Mouse (Mus musculus) heart, embryonic 15.5 days (tissue): ENCODE data around the gene B3galt4. TPM values are rescaled to one million over a fixed set of nuclear protein-coding genes. Genes with fewer than 3 reads are reported as not detected.

Source experiments
- ATAC-seq: fragments of 200-750 bp; cut with Nextera tagmentation; replicated peaks from 2 replicates; pipeline ENCODE4 v1.8.0; 2017; ENCODE audit warnings: low read depth, moderate TSS enrichment; ENCODE audit not compliant: insufficient number of reproducible peaks, insufficient read depth, low FRiP score
- H3K27ac ChIP-seq: fragments of 300-500 bp; sonication (generic); 2 replicates; pipeline ENCODE4 v1.5.1; 2015; ENCODE audit warnings: mild to moderate bottlenecking, inconsistent platforms
- H3K27me3 ChIP-seq: fragments of 300-500 bp; sonication (generic); 2 replicates; pipeline ENCODE4 v1.6.1; 2015; ENCODE audit warnings: inconsistent platforms
- H3K36me3 ChIP-seq: fragments of 300-500 bp; sonication (generic); 2 replicates; pipeline ENCODE4 v1.6.1; 2015; ENCODE audit warnings: mild to moderate bottlenecking, inconsistent platforms
- H3K4me1 ChIP-seq: fragments of 300-500 bp; sonication (generic); replicated peaks from 2 replicates; pipeline ENCODE4 v1.6.1; 2015; ENCODE audit warnings: inconsistent platforms
- H3K4me2 ChIP-seq: fragments of 300-500 bp; sonication (generic); 2 replicates; pipeline ENCODE4 v1.6.1; 2015; ENCODE audit warnings: inconsistent platforms, mild to moderate bottlenecking, moderate library complexity
- H3K4me3 ChIP-seq: fragments of 300-500 bp; sonication (generic); 2 replicates; pipeline ENCODE4 v1.5.1; 2015; ENCODE audit warnings: mild to moderate bottlenecking, inconsistent platforms
- H3K9ac ChIP-seq: fragments of 300-500 bp; sonication (generic); 2 replicates; pipeline ENCODE4 v1.6.1; 2015; ENCODE audit warnings: mild to moderate bottlenecking, inconsistent platforms
- H3K9me3 ChIP-seq: fragments of 300-500 bp; sonication (generic); replicated peaks from 2 replicates; pipeline ENCODE4 v1.6.1; 2016; ENCODE audit warnings: inconsistent platforms
- WGBS: fragments of 180-500 bp; shearing (Covaris S2); methylation state at CpG from one replicate; pipeline ENCODE4 v1.1.7; 2015; ENCODE audit warnings: mixed read lengths; 5-methylcytosine and 5-hydroxymethylcytosine counted together
- polyA plus RNA-seq: library from polyadenylated mRNA; unstranded; fragments of >200 nt; fragmentation: Nextera tagmentation; extraction: Ambion mirVana; gene quantifications from 2 replicates; pipeline ENCODE4 v1.2.1, GENCODE M21; 2015

Gene B3galt4
- polyA plus RNA-seq, 1 experiment from 2014 or later = 5.1 TPM

DNA sequence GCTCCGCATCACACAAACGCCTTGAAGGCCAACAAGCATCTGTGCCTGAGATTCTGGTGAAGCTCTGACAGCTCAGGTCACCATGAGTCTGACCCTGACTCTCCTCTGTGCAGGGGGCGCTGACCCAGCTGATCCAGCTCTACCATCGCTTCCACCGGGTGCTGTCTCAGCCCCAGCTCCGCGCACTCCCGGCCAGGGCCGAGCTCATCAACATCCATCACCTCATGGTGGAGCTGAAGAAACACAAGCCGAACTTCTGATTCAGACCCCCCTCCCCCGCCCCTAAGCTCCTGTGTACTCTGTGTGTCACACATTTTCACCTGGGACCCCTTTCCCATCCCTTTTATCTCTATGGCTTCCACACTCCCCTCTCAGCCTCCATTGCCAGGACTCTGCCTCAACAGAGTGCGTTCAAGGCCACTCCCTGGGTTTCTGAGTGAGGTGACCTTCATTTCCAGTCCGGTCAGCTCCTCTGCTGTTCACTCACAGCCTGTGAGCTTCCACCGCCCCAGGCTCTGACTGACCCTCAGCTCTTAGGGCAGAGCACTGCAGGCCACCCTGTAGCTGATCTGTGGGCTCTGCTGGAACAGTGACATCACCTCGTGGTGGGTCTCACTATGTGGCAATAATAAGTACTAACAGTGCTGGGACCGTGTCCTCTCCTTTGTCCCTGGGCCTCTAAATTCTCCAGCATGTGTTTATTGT is 14.7 kb upstream of the B3galt4 start:
- H3K4me2 ChIP-seq = no peak overlapping the region
- 85% methylated on average over 16 of the region's 16 CpGs for whole genome bisulfite sequencing
- 0 out of 2 replicates have a peak, but pooled peaks cover 2% of the 10 kb centered on the region for H3K27me3 ChIP-seq
- no peaks in the 10 kb centered on the region for H3K4me1 ChIP-seq
- ATAC-seq = no peak; the same call in 1 of the 2 replicates
- peaks cover 29% of the 10 kb centered on the region for H3K36me3 ChIP-seq
- H3K9ac ChIP-seq = no peak overlapping the region
- H3K4me3 ChIP-seq = no peak overlapping the region
- H3K9me3 ChIP-seq = no peaks in the 10 kb centered on the region
- H3K27ac ChIP-seq = no peak overlapping the region

DNA sequence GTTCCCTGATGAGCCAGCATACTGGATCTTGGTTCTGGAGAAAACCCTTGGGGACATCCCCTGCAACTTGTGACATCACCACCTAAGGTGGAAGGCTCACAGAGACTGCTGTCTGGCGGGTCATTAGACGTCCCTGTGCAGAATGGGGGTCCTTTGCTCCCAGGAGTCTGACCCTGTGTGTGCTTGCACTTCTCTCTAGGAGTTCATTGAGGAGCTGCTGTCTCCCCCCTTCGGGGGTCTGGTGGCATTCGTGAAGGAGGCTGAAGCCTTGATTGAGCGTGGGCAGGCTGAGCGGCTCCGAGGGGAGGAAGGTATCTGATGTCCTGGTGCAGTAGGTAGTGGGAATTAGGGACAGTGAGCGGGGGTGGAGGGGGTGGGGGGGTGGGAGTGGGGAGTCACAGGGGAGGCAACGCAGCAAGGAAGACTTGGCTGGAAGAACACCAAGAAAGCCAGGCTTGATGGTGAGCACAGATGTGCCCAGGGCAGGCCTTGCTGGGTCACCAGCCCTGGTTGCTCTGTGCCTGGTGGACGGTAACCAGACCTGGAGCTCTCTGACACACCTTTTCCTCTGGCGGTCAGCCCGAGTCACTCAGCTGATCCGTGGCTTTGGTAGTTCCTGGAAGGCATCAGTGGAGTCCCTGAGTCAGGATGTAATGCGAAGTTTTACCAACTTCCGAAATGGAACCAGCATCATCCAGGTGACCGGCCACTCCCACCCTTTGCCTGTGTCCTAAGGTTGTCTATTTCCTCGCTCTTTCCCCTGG is 14.0 kb upstream of the B3galt4 start:
- H3K27ac ChIP-seq = no peak overlapping the region
- H3K4me3 ChIP-seq = no peak overlapping the region
- no peaks in the 10 kb centered on the region for H3K9me3 ChIP-seq
- H3K27me3 ChIP-seq = no peaks in the 10 kb centered on the region
- no peak overlapping the region for H3K4me2 ChIP-seq
- peaks cover 36% of the 10 kb centered on the region for H3K36me3 ChIP-seq
- H3K9ac ChIP-seq = no peak overlapping the region
- 88% methylated on average over 17 of the region's 17 CpGs for WGBS
- no peak for ATAC-seq
- no peaks in the 10 kb centered on the region for H3K4me1 ChIP-seq

DNA sequence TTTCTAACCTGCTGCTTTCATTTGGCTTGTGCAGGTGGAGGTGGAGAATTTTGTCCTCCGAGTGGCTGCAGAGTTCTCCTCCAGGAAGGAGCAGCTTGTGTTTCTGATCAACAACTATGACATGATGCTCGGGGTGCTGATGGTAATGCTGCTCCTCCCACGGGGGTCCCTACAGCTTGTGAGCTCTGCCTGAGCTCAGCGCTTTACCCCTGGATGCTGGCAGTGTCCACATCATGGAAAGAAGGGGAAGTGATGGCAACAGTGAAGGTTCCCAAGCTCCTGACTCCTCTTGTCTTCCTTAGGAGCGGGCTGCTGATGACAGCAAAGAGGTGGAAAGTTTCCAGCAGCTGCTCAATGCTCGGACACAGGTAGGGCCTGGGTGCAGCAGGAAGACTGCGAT is 11.6 kb upstream of the B3galt4 start:
- Histone ChIP-seq H3K9ac (no peak overlapping the region), H3K4me2 (no peak overlapping the region), H3K27me3 (no peaks in the 10 kb centered on the region), H3K4me3 (no peak overlapping the region), H3K9me3 (no peaks in the 10 kb centered on the region), H3K36me3 (peaks cover 53% of the 10 kb centered on the region), H3K27ac (no peak overlapping the region), H3K4me1 (no peaks in the 10 kb centered on the region)
- no peak for ATAC-seq
- 92% methylated on average over 7 of the region's 7 CpGs for WGBS

DNA sequence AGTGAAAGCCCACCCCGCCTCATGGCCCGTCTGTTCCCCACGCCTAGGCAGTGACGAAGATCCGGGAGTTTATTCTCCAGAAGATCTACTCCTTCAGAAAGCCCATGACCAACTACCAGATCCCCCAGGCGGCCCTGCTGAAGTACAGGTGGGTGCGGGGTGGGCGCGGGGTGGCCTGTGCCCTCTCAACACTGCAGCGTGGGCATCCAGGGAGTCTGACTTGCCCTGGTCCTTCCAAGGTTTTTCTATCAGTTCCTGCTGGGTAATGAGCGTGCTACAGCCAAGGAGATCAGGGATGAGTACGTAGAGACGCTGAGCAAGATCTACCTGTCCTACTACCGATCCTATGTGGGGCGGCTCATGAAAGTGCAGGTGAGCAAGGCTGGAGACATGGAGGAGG is 8.7 kb upstream of the B3galt4 start:
- WGBS = 88% methylated on average over 15 of the region's 15 CpGs
- no peak overlapping the region for H3K4me3 ChIP-seq
- peaks cover 45% of the 10 kb centered on the region for H3K36me3 ChIP-seq
- no peaks in the 10 kb centered on the region for H3K9me3 ChIP-seq
- H3K27ac ChIP-seq = no peak overlapping the region
- H3K9ac ChIP-seq = no peak overlapping the region
- no peak for ATAC-seq
- peaks cover 6% of the 10 kb centered on the region for H3K4me1 ChIP-seq
- H3K27me3 ChIP-seq = no peaks in the 10 kb centered on the region
- H3K4me2 ChIP-seq = no peak overlapping the region

DNA sequence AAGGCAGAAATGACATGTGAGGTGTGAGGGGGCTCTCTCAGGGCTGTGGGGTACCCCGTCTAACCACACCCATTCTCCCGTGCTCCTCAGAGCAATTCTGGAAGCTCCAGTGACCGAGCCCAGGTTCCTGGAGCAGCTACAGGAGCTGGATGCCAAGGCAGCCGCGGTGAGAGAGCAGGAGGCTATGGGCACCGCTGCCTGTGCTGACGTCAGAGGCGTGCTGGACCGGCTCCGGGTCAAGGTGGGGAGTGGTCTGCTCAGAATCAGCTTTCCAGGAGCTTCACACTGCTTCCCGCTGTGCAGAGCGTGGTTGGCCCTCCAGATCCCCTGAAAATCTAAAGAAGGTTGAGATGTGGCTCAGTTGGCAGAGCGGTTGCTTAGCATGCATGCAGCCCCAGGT is 7.8 kb upstream of the B3galt4 start:
- H3K4me2 ChIP-seq = no peak overlapping the region
- no peaks in the 10 kb centered on the region for H3K27me3 ChIP-seq
- H3K4me3 ChIP-seq = no peak overlapping the region
- peaks cover 43% of the 10 kb centered on the region for H3K36me3 ChIP-seq
- no peak overlapping the region for H3K27ac ChIP-seq
- no peak for ATAC-seq
- 93% methylated on average over 13 of the region's 13 CpGs for WGBS
- no peaks in the 10 kb centered on the region for H3K9me3 ChIP-seq
- H3K4me1 ChIP-seq = peaks cover 12% of the 10 kb centered on the region
- no peak overlapping the region for H3K9ac ChIP-seq

DNA sequence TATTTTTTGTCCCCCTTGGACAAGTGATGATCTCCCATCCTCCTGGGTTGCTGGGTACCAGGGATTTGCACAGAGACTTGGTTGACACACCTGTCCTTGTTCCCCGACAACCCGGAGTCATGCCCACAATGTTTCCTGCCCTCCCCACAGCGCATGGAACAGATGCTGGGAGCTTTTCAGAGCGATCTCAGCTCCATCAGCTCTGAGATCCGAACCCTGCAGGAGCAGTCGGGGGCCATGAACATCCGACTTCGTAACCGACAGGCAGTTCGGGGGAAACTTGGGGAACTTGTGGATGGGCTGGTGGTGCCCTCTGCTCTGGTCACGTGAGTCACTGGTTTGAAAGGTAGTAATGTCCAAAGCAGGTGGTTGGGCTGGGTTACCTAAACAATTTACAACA is 7.2 kb upstream of the B3galt4 start:
- H3K4me2 ChIP-seq = no peak overlapping the region
- H3K27me3 ChIP-seq = no peaks in the 10 kb centered on the region
- no peak for ATAC-seq
- H3K36me3 ChIP-seq = peaks cover 41% of the 10 kb centered on the region
- no peak overlapping the region for H3K4me3 ChIP-seq
- peaks cover 19% of the 10 kb centered on the region for H3K4me1 ChIP-seq
- no peak overlapping the region for H3K9ac ChIP-seq
- no peak overlapping the region for H3K27ac ChIP-seq
- no peaks in the 10 kb centered on the region for H3K9me3 ChIP-seq
- WGBS = 93% methylated on average over 11 of the region's 11 CpGs

DNA sequence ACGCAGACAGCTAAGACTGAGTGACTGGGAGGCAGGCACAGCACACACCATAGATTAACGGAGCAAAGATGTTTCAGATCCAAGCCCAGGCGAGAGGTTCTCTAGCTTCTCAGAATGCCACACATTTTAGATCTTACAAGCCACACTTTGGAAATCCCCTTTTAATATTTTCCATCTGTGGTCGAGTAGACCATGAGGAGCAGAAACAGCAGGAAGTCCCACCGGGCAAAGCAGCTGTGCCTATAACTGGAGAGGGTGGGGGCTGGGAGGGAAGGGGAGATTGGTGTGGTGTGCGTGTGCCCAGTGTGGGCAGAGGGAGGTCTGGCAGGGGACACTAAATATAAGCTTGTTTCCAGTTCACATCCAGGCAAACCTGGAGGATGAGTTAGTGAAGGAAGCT is 6.2 kb upstream of the B3galt4 start:
- Histone ChIP-seq H3K9me3 (no peaks in the 10 kb centered on the region), H3K27me3 (no peaks in the 10 kb centered on the region), H3K36me3 (peaks cover 41% of the 10 kb centered on the region), H3K4me2 (no peak overlapping the region), H3K4me1 (peaks cover 28% of the 10 kb centered on the region), H3K9ac (no peak overlapping the region), H3K4me3 (no peak overlapping the region), H3K27ac (no peak overlapping the region)
- 84% methylated on average over 6 of the region's 6 CpGs for WGBS
- ATAC-seq = no peak

DNA sequence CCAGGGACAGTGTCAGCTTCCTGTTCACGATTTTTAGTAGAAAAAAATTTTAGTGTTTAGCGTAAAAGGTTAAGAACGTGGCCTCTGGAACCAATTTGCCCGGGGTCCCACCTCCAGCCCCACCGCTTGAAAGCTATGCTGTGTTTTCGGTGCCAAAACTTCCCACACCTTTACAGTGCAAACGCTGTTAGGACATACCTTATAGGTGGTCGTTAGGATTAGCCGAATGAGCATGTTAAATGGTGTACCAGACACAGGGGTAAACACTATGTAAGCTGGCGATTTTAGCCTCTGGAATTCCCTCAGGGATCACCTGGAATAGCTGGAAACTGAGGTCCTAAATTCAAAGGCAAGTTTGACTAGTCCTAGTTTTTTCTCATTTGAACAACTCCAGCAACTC is 5.0 kb upstream of the B3galt4 start:
- no peaks in the 10 kb centered on the region for H3K9me3 ChIP-seq
- H3K27me3 ChIP-seq = no peaks in the 10 kb centered on the region
- WGBS = 6% methylated on average over 10 of the region's 10 CpGs
- ATAC-seq = no peak
- H3K27ac ChIP-seq = peak overlapping the region; percentile 87
- H3K36me3 ChIP-seq = peaks cover 51% of the 10 kb centered on the region
- H3K4me1 ChIP-seq = peaks cover 38% of the 10 kb centered on the region
- H3K4me3 ChIP-seq = peak overlapping the region; percentile 84
- peak overlapping the region; percentile 74 for H3K4me2 ChIP-seq
- peak overlapping the region; percentile 72 for H3K9ac ChIP-seq

DNA sequence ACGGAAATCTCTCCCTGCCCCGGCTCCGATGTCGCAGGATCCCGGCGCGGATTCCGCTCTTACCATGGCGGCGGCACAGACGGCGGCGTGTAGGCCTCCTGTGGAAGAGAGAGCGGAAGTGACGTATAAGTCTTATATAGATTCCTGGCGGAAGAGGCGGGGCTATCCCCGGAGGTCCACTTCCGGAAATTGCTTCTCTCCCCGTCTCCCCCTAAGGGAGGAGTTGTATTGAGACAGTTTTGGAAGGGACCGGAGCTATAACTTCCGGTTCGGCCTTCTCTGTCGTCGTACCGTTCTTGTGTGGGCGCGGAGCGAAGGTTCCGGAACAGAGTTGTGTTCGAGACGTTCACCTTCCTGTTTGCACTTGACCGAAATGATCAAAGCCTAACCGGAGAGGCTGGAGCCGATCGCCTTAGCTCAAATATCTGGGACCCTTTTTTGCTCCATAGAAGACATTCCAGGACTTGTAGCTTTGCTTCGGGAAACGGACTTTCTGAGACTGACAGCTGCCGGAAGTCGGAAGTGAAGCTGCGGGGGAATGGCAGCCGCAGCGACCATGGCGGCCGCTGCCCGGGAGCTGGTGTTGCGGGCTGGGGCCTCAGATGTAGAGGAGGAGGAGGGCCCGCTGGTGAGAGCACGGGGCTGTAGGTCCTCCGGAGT is 4.4 kb upstream of the B3galt4 start, which contains the start of the genes Vps52 and Rps18:
TSS of gene Vps52 (plus strand) at position 258 of the 660 bp plus-strand sequence.
TSS of gene Rps18 (minus strand) at position 447 of the 660 bp plus-strand sequence.
- H3K9ac ChIP-seq = peak within 1 kb of the TSS; percentile 91
- H3K4me3 ChIP-seq = peak within 1 kb of the TSS; percentile 84
- H3K27ac ChIP-seq = peak within 1 kb of the TSS; percentile 87
- H3K9me3 ChIP-seq = no peaks in the 10 kb centered on the region
- peak within 1 kb of the TSS; percentile 74 for H3K4me2 ChIP-seq
- peaks cover 44% of the 10 kb centered on the region for H3K4me1 ChIP-seq
- no peaks in the 10 kb centered on the region for H3K27me3 ChIP-seq
- H3K36me3 ChIP-seq = peaks cover 46% of the 10 kb centered on the region
- under 1% methylated on average over 50 of the region's 50 CpGs for WGBS
- ATAC-seq = peak; percentile 88

DNA sequence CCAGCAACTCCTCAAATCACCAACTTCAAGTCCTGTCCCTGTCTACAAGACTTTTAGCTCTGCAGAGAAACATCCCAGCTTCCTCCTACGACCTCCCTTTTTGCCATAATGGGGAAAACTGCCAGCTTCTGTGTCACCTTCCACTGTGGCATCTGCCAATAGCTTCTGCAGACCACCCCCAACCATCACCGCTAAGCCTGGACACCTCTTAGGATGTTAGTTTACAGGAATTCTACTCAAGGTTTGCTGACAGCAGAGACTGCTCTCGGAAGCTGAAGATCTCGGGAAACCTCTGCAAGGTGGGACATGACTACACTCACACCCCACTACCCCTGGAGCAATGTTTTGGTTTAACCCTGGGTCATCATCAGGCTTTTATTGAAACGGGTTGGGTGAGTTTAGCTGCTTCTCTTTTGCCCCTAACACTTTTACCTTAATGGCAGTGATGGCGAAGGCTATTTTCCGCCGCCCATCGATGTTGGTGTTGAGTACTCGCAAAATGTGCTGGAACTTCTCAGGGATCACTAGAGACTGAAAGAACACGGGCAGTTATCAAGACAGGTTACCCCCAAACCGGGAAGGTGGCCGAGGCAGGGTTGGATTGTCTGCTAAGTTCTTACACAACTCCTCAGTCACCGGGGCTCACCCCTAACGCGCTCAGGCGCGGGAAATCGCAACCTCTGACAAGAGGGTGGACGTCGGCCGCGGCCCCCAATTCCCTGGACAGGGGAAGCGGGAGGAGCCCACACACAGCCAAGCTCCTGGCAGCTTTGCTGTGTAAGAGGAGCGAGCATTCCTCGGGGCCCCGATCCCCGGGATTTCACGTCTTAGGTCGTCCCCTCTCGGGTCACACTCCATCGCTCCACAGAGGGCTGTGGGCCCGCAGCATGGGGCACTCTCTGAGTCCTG is 3.6 kb upstream of the B3galt4 start:
- under 1% methylated on average over 33 of the region's 33 CpGs for WGBS
- H3K9ac ChIP-seq = peak overlapping the region; percentile 91
- H3K36me3 ChIP-seq = peaks cover 40% of the 10 kb centered on the region
- H3K4me1 ChIP-seq = peaks cover 52% of the 10 kb centered on the region
- H3K4me3 ChIP-seq = peak overlapping the region; percentile 84
- peak overlapping the region; percentile 86 for H3K27ac ChIP-seq
- no peaks in the 10 kb centered on the region for H3K27me3 ChIP-seq
- H3K4me2 ChIP-seq = peak overlapping the region; percentile 72
- ATAC-seq = peak; percentile 25
- no peaks in the 10 kb centered on the region for H3K9me3 ChIP-seq
